Mouse (Mus musculus) adrenal gland, adult 18-20 months (tissue): Measurements from ENCODE around the gene Hist1h2bf. TPM values are rescaled to one million over a fixed set of nuclear protein-coding genes. Genes with fewer than 3 reads are reported as not detected.

Experiments used
- DNase-seq, 2 experiments: peaks; one replicate each; pipeline ENCODE4 v3.0.0; 2021 to 2022; ENCODE audit warnings: low spot score in 2 of 2
- microRNA-seq, 2 experiments: library from miRNA; unstranded; fragments of <30 nt; microRNA quantifications; one replicate each; pipeline ENCODE4 v1.2.0; 2021; ENCODE audit warnings: borderline number of aligned reads in 2 of 2
- total RNA-seq, 2 experiments: library from RNA; stranded (reverse); gene quantifications; 1 replicate in 1 of 2; 2 replicates in 1 of 2; pipeline ENCODE4 v1.2.3; 2021

Gene Hist1h2bf
- total RNA-seq, 2 experiments from 2014 or later, result 15.9 to 21.9 TPM

- DNase-seq, result peak; percentile 87 to 94
Observed at GRCm38 (mm10) chr13:23530901-23531875, 42.8 kb downstream of the Hist1h2bf start, which contains the start of gene Hist1h4h. TSS of gene Hist1h4h (plus strand) at chr13:23531050.

DNA sequence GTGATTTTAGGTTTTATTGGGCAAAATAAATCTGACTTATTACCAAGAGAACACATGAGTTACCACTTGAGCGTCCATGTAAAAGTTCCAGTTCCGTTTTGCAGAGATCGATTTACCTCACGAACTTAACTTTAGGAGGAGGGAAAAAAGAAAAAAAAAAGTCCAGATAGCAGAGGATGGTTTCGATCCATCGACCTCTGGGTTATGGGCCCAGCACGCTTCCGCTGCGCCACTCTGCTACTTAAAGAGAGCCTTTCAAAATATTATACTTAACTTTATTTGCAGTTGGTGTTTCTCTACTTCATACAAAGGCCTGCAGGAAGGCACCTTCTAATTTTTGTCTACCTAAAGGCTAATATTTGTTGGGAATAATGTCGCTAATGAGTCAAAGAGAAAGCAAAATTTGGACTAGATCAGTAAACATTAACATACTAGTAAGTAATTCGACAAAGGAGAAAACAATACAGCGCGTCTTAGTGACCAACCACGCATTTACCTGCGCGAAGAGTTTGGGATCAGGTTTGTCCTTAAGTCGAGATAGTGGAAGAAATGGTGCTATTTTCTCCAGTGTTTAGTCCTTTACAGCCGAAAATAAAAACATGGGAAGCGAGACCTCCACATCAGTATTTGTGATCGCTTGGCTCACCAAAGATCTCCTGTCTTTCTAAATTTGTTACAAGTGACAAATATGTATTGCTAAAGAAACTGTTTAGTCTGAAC lies 43.7 kb downstream of the Hist1h2bf start:
- peak; percentile 51 to 71 for DNase-seq

GRCm38 (mm10) chr13:23529480-23530165 lies 44.4 kb downstream of the Hist1h2bf start:
- DNase-seq, result no peak

GRCm38 (mm10) chr13:23529005-23529404 lies 45.0 kb downstream of the Hist1h2bf start:
- DNase-seq, result no peak

GRCm38 (mm10) chr13:23526312-23526711 lies 47.7 kb downstream of the Hist1h2bf start:
- peak; percentile 90 to 97 for DNase-seq

DNA sequence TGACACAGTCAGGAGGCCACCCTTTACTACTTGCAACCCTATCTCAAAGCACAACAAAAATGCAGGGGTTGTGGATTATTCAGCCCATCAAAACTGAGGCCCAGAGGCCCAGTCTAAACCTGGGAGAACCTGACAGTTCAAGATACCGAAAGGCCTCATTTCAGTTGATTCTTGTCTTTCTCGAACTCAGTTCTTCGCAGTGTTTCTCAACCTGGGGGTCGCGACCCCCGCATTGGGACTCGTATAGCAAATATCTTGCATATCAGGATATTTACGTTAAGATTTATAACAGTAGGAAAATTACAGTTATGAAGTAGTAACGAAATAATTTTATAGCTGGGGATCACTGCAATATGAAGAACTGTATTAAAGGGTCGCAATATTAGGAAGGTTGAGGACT lies 48.1 kb downstream of the Hist1h2bf start:
- DNase-seq, result no peak

DNA sequence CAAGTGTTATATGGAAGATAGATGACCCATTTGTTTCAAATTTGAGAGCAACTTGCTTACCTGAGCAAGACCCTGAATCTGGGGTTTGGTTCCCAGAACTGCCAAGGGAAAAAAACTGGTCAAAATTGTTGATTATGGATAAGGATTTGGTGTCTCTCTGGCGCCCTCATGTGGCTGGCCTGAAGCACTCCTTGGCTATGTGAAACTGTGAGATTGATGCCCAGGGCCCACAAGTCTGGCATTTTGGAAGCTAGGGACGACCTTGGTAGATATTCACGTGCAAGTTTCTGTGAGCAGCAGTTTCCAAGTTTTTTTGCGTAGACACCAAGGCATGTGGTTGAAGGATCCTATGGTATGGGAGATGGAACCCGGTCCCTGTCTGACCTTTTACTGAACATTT lies 49.3 kb downstream of the Hist1h2bf start:
- peak; percentile 81 to 83 for DNase-seq

DNA sequence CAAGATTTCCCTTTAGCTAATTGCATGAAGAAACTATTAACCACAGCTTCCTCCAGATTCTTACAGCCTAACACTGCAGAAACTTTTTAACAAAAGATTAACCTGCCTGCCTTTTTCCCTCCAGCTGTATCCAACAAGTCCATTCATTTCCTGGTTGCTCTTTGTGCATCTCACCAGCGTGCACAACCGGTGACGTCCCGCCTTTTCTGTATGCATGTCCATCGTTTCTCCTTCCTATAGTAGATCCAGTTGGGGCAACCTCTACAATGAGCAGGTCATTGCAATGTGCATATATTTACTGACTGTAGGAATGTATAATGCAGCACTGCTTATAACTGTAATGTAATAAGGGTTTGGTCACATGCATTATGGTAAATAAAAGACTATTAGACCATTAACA lies 50.0 kb downstream of the Hist1h2bf start:
- DNase-seq, result no peak

Small RNA genes within 50 kb of the gene (microRNA-seq; reads per million reads assigned to microRNA genes)
- gene Gm44297, result 0 reads per million in 2 experiments
- 0 reads per million in 2 experiments for gene Gm44359
- gene Gm44394, result 0 reads per million in 2 experiments

Other genes starting within 250 kb of the Hist1h2bf start
- gene Zfp322a, start 205.0 kb downstream of the Hist1h2bf start, total RNA-seq, result 10 to 100 TPM; 15.0 to 18.5 TPM
- 1 to 10 TPM; 7.9 to 8.4 TPM for gene Abt1, start 150.3 kb downstream of the Hist1h2bf start, total RNA-seq
- gene Btn1a1, start 108.3 kb downstream of the Hist1h2bf start, total RNA-seq, result under 1 TPM in 1 of 2 experiments, not detected in 1; 0.10 TPM
- gene Btn2a2, start 85.3 kb downstream of the Hist1h2bf start, total RNA-seq, result not detected
- 100 to 1,000 TPM; 400 to 445 TPM for gene Hist1h4h, start 43.1 kb downstream of the Hist1h2bf start, total RNA-seq
- 10 to 100 TPM in 1 of 2 experiments, 1 to 10 TPM in 1; 8.5 to 12.6 TPM for gene Hist1h2af, start 40.3 kb downstream of the Hist1h2bf start, total RNA-seq
- gene Hist1h3g, start 38.8 kb downstream of the Hist1h2bf start, total RNA-seq, result 1 to 10 TPM; 3.8 to 4.7 TPM
- 1 to 10 TPM; 1.8 to 2.2 TPM for gene Hist1h2bh, start 30.8 kb downstream of the Hist1h2bf start, total RNA-seq
- 10 to 100 TPM; 12.6 to 12.7 TPM for gene Hist1h3f, start 30.1 kb downstream of the Hist1h2bf start, total RNA-seq
- gene Hist1h4f, start 22.5 kb downstream of the Hist1h2bf start, total RNA-seq, result 10 to 100 TPM; 32.5 to 41.1 TPM
- gene Hist1h1d, start 20.9 kb downstream of the Hist1h2bf start, total RNA-seq, result 1 to 10 TPM; 1.5 to 1.6 TPM
- gene Hist1h3e, start 11.8 kb downstream of the Hist1h2bf start, total RNA-seq, result 10 to 100 TPM; 31.7 to 35.9 TPM
- gene Hist1h2ae, start 3.0 kb downstream of the Hist1h2bf start, total RNA-seq, result 1 to 10 TPM; 2.9 to 3.8 TPM
- gene Hist1h2bg, start 2.8 kb downstream of the Hist1h2bf start, total RNA-seq, result 10 to 100 TPM; 54.4 to 56.8 TPM
- gene Hist1h2ad, start 185 bp upstream of the Hist1h2bf start, total RNA-seq, result 1 to 10 TPM; 5.6 to 6.1 TPM
- 1 to 10 TPM; 3.2 to 3.9 TPM for gene Hist1h3d, start 1.6 kb upstream of the Hist1h2bf start, total RNA-seq
- 100 to 1,000 TPM; 125 to 153 TPM for gene Hist1h4d, start 7.4 kb upstream of the Hist1h2bf start, total RNA-seq
- 10 to 100 TPM in 1 of 2 experiments, 1 to 10 TPM in 1; 9.3 to 13.3 TPM for gene Hist1h2be, start 46.9 kb upstream of the Hist1h2bf start, total RNA-seq
- 10 to 100 TPM; 33.6 to 39.8 TPM for gene Hist1h1e, start 48.4 kb upstream of the Hist1h2bf start, total RNA-seq
- gene Hist1h2ac, start 109.8 kb upstream of the Hist1h2bf start, total RNA-seq, result 1 to 10 TPM; 2.0 to 2.2 TPM
- 100 to 1,000 TPM; 115 to 172 TPM for gene Hist1h2bc, start 110.0 kb upstream of the Hist1h2bf start, total RNA-seq
- gene Hist1h1t, start 121.6 kb upstream of the Hist1h2bf start, total RNA-seq, result not detected
- gene Hist1h4c, start 124.3 kb upstream of the Hist1h2bf start, total RNA-seq, result 10 to 100 TPM; 79.0 to 94.6 TPM
- 10 to 100 TPM; 33.3 to 45.6 TPM for gene Hfe, start 136.7 kb upstream of the Hist1h2bf start, total RNA-seq
- 100 to 1,000 TPM; 157 to 187 TPM for gene Hist1h1c, start 164.6 kb upstream of the Hist1h2bf start, total RNA-seq
- 1 to 10 TPM; 4.6 to 5.4 TPM for gene Hist1h3c, start 171.4 kb upstream of the Hist1h2bf start, total RNA-seq
- gene Hist1h2bb, start 172.5 kb upstream of the Hist1h2bf start, total RNA-seq, result 10 to 100 TPM; 16.2 to 17.9 TPM
- 10 to 100 TPM; 19.4 to 19.5 TPM for gene Hist1h2ab, start 176.9 kb upstream of the Hist1h2bf start, total RNA-seq
- 10 to 100 TPM; 16.4 to 23.4 TPM for gene Hist1h3b, start 178.1 kb upstream of the Hist1h2bf start, total RNA-seq
- gene Hist1h4b, start 182.8 kb upstream of the Hist1h2bf start, total RNA-seq, result 10 to 100 TPM; 61.2 to 90.4 TPM
- 10 to 100 TPM; 21.6 to 23.4 TPM for gene Hist1h4a, start 187.0 kb upstream of the Hist1h2bf start, total RNA-seq
- gene Hist1h3a, start 188.2 kb upstream of the Hist1h2bf start, total RNA-seq, result 10 to 100 TPM; 18.1 to 28.1 TPM
- gene Hist1h1a, start 189.5 kb upstream of the Hist1h2bf start, total RNA-seq, result 10 to 100 TPM in 1 of 2 experiments, 1 to 10 TPM in 1; 7.1 to 14.2 TPM
- gene Trim38, start 195.7 kb upstream of the Hist1h2bf start, total RNA-seq, result not detected
- not detected for gene Slc17a2, start 232.8 kb upstream of the Hist1h2bf start, total RNA-seq